8 mouse cellular contexts compared by ENCODE assay signal in genomic region chr9:20976216-20976960, GRCm38 (mm10). TPM values are rescaled to one million over a fixed set of nuclear protein-coding genes. Genes with fewer than 3 reads are reported as not detected.
DNase-seq lines count a peak whose midpoint lies in the region; ATAC-seq and TF ChIP-seq lines count a peak whose summit lies in the region.

S1pr2 (minus strand) TSS chr9:20976781.

- ATAC-seq in embryonic facial prominence, embryonic 14.5 days (ENCODE audit: low read depth) = peak; percentile 72
- peak; percentile 66 for ATAC-seq in midbrain, postnatal 0 days (ENCODE audit: low FRiP score)

- no peak for TF ChIP-seq CTCF in heart, adult 2 months (IDR thresholded peaks at IDR 0.05)
- TF ChIP-seq CTCF in midbrain, postnatal 0 days (IDR thresholded peaks at IDR 0.05) = no peak

- peak within 1 kb of the TSS; percentile 87 for H3K4me3 ChIP-seq in embryonic facial prominence, embryonic 14.5 days (ENCODE audit: low read depth, low read length)
- H3K4me3 ChIP-seq in heart, adult 2 months = peak within 1 kb of the TSS; percentile 82
- H3K4me3 ChIP-seq in midbrain, postnatal 0 days (ENCODE audit: low read depth, low read length) = peak within 1 kb of the TSS; percentile 78

- H3K4me1 ChIP-seq in embryonic facial prominence, embryonic 14.5 days (ENCODE audit: control insufficient read depth, insufficient read depth, low read length) = peaks cover 23% of the 10 kb centered on the region
- peaks cover 9% of the 10 kb centered on the region for H3K4me1 ChIP-seq in heart, adult 2 months (ENCODE audit: control insufficient read depth, insufficient read depth, low read length)
- H3K4me1 ChIP-seq in midbrain, postnatal 0 days (ENCODE audit: insufficient read depth, low read length) = peaks cover 7% of the 10 kb centered on the region; the same call in 1 of the 2 replicates

- WGBS in embryonic facial prominence, embryonic 14.5 days = 0% methylated on average over 30 of the region's 47 CpGs
- under 1% methylated on average over 44 of the region's 47 CpGs for WGBS in heart, adult 2 months
- WGBS in midbrain, postnatal 0 days = under 1% methylated on average over 44 of the region's 47 CpGs

- no peaks in the 10 kb centered on the region for H3K9me3 ChIP-seq in embryonic facial prominence, embryonic 14.5 days (ENCODE audit: control insufficient read depth, low read length)
- H3K9me3 ChIP-seq in midbrain, postnatal 0 days (ENCODE audit: low read length) = no peaks in the 10 kb centered on the region

- DNase-seq in left cerebral cortex, adult 18-20 months (ENCODE audit: low spot score in 2 of 2) = peak; percentile 36 to 50
- no peak for DNase-seq in left cerebral cortex, adult 11 months (ENCODE audit: low spot score)
- DNase-seq in embryonic facial prominence, embryonic 14.5 days (ENCODE audit: low spot score) = peak; percentile 96
- peak; percentile 90 to 91 for DNase-seq in heart, adult 2 months
- DNase-seq in kidney, adult 18-20 months = peak; percentile 80
- peak; percentile 82 for DNase-seq in liver
- peak; percentile 65 for DNase-seq in midbrain, postnatal 0 days (ENCODE audit: low spot score)
- peak; percentile 17 to 26 for DNase-seq in spleen, postnatal 14 days (ENCODE audit: low spot score in 2 of 2)

- H3K9ac ChIP-seq in embryonic facial prominence, embryonic 14.5 days (ENCODE audit: low read depth, low read length) = peak within 1 kb of the TSS; percentile 91
- peak within 1 kb of the TSS; percentile 82 for H3K9ac ChIP-seq in heart, adult 2 months (ENCODE audit: low read depth, low read length)
- peak within 1 kb of the TSS; percentile 72 for H3K9ac ChIP-seq in midbrain, postnatal 0 days (replicated peaks; ENCODE audit: low read length, poor library complexity, severe bottlenecking)

- H3K36me3 ChIP-seq in embryonic facial prominence, embryonic 14.5 days (ENCODE audit: control insufficient read depth, insufficient read depth, low read length) = no peaks in the 10 kb centered on the region
- no peaks in the 10 kb centered on the region for H3K36me3 ChIP-seq in heart, adult 2 months (ENCODE audit: control insufficient read depth, insufficient read depth, low read length)
- no peaks in the 10 kb centered on the region for H3K36me3 ChIP-seq in midbrain, postnatal 0 days (ENCODE audit: insufficient read depth, low read length)

- H3K27me3 ChIP-seq in embryonic facial prominence, embryonic 14.5 days (replicated peaks; ENCODE audit: control insufficient read depth, insufficient read depth, low read length) = no peaks in the 10 kb centered on the region
- H3K27me3 ChIP-seq in heart, adult 2 months (ENCODE audit: control insufficient read depth, insufficient read depth, low read length) = no peaks in the 10 kb centered on the region
- H3K27me3 ChIP-seq in midbrain, postnatal 0 days (ENCODE audit: insufficient read depth, low read length) = no peaks in the 10 kb centered on the region

- peak; percentile 76 for TF ChIP-seq POLR2A in heart, adult 2 months (IDR thresholded peaks at IDR 0.05; ENCODE audit: insufficient read depth, low read depth, low read length)

- peak within 1 kb of the TSS; percentile 82 for H3K4me2 ChIP-seq in embryonic facial prominence, embryonic 14.5 days (ENCODE audit: low read depth, low read length)
- H3K4me2 ChIP-seq in midbrain, postnatal 0 days (ENCODE audit: low read depth, low read length, poor library complexity, severe bottlenecking) = peak within 1 kb of the TSS; percentile 98

- H3K27ac ChIP-seq in embryonic facial prominence, embryonic 14.5 days (replicated peaks; ENCODE audit: low read depth, low read length) = peak within 1 kb of the TSS; percentile 98
- H3K27ac ChIP-seq in heart, adult 2 months = peak within 1 kb of the TSS; percentile 88
- H3K27ac ChIP-seq in midbrain, postnatal 0 days (ENCODE audit: low read depth, low read length) = peak within 1 kb of the TSS; percentile 55; the same call in 1 of the 2 replicates

- peak; percentile 44; the same call in 1 of the 2 replicates for TF ChIP-seq EP300 in heart, adult 2 months (IDR thresholded peaks at IDR 0.05; ENCODE audit: insufficient read depth, low read depth, low read length)

- intact Hi-C loops in heart, adult 2 months (cut with DNase I) = loop anchor here (1.0 to 2.0 kb wide), 2 partner anchors 23 to 78 kb away; partner anchors contain the start of gene Eif3g

- H3K79me2 ChIP-seq in heart, adult 2 months (replicated peaks; ENCODE audit: control insufficient read depth, insufficient read depth, low read length) = no peaks in the 10 kb centered on the region; the same call in 1 of the 2 replicates

RNA-seq across cellular contexts. Expression of gene S1pr2, which starts in this region (rescaled TPM):
- total RNA-seq in left cerebral cortex, adult 18-20 months (2021) = 1 to 10 TPM; 2.9 to 3.4 TPM
- polyA plus RNA-seq in embryonic facial prominence, embryonic 14.5 days (2014; fragmentation: Nextera tagmentation; extraction: Ambion mirVana) = 54.5 and 59.6 TPM in 2 replicates
- 1 to 10 TPM; 2.8 to 3.2 TPM for total RNA-seq in heart, adult 2 months (2021)
- 4.2 and 6.1 TPM in 2 replicates for polyA plus RNA-seq in heart, adult 2 months (2012; rRNA removed)
- total RNA-seq in midbrain, postnatal 0 days (2014; rRNA removed) = 4.7 and 7.3 TPM in 2 replicates
- polyA plus RNA-seq in midbrain, postnatal 0 days (2015; fragmentation: Nextera tagmentation; extraction: Ambion mirVana) = 5.5 and 7.2 TPM in 2 replicates
